Mouse (Mus musculus): ENCODE measurements around the gene Endog.

DNA sequence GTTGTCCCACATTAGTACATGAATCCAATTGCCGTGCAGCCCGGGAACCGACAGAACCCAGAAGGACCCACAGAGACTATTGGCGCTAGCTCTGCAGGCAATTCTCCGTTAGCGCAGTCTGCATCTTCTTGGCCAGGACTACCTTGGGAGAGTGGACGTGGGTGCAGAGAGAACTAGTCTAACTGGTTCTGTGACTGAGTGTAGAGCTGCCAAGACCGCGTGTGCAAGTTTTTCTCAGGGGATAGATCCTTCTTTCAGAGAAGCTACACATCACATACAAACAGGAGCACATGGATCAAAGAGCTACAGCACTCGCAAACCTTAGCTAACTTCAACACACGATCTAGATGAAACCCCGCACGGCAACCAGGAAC, 33.9 kb downstream of the Endog start:
- no peak for TF ChIP-seq EP300 (optimal IDR thresholded peaks at IDR 0.05)
- no peak for TF ChIP-seq CTCF (IDR thresholded peaks at IDR 0.05; ENCODE audit: low read depth)
